Mouse (Mus musculus): ENCODE data around the gene Zfp385c. TPM values are rescaled to one million over a fixed set of nuclear protein-coding genes. Genes with fewer than 3 reads are reported as not detected.

The Zfp385c gene
- total RNA-seq, 2 experiments from 2014 or later, result not detected

GRCm38 (mm10) chr11:100719312-100719711, 27.1 kb upstream of the Zfp385c start:
- no peak for ATAC-seq (replicated peaks; ENCODE audit: low FRiP score, low TSS enrichment, poor library complexity, severe bottlenecking)

GRCm38 (mm10) chr11:100718866-100719265, 26.6 kb upstream of the Zfp385c start:
- ATAC-seq (replicated peaks; ENCODE audit: low FRiP score, low TSS enrichment, poor library complexity, severe bottlenecking), result no peak

GRCm38 (mm10) chr11:100718462-100718861, 26.2 kb upstream of the Zfp385c start:
- ATAC-seq (replicated peaks; ENCODE audit: low FRiP score, low TSS enrichment, poor library complexity, severe bottlenecking), result no peak

GRCm38 (mm10) chr11:100716649-100717048, 24.4 kb upstream of the Zfp385c start:
- ATAC-seq (replicated peaks; ENCODE audit: low FRiP score, low TSS enrichment, poor library complexity, severe bottlenecking), result no peak

GRCm38 (mm10) chr11:100714948-100715347, 22.7 kb upstream of the Zfp385c start:
- no peak for ATAC-seq (replicated peaks; ENCODE audit: low FRiP score, low TSS enrichment, poor library complexity, severe bottlenecking)

- peak; percentile 60 for ATAC-seq (replicated peaks; ENCODE audit: low FRiP score, low TSS enrichment, poor library complexity, severe bottlenecking)
Observed at GRCm38 (mm10) chr11:100714534-100714915, 22.3 kb upstream of the Zfp385c start.

- peak; percentile 79 for ATAC-seq (replicated peaks; ENCODE audit: low FRiP score, low TSS enrichment, poor library complexity, severe bottlenecking)
Observed at GRCm38 (mm10) chr11:100713735-100714533, 21.7 kb upstream of the Zfp385c start, which contains the start of gene Hspb9. TSS of gene Hspb9 (plus strand) at chr11:100713850.

GRCm38 (mm10) chr11:100713174-100713573, 20.9 kb upstream of the Zfp385c start:
- no peak for ATAC-seq (replicated peaks; ENCODE audit: low FRiP score, low TSS enrichment, poor library complexity, severe bottlenecking)

- ATAC-seq (replicated peaks; ENCODE audit: low FRiP score, low TSS enrichment, poor library complexity, severe bottlenecking), result peak; percentile 50
Observed at GRCm38 (mm10) chr11:100711783-100712615, 19.7 kb upstream of the Zfp385c start, which contains the start of gene Kat2a. TSS of gene Kat2a (minus strand) at chr11:100712465.

GRCm38 (mm10) chr11:100710977-100711376, 18.7 kb upstream of the Zfp385c start:
- no peak for ATAC-seq (replicated peaks; ENCODE audit: low FRiP score, low TSS enrichment, poor library complexity, severe bottlenecking)

- no peak for ATAC-seq (replicated peaks; ENCODE audit: low FRiP score, low TSS enrichment, poor library complexity, severe bottlenecking)
Observed at GRCm38 (mm10) chr11:100710528-100710927, 18.3 kb upstream of the Zfp385c start.

- no peak for ATAC-seq (replicated peaks; ENCODE audit: low FRiP score, low TSS enrichment, poor library complexity, severe bottlenecking)
Observed at GRCm38 (mm10) chr11:100709201-100709810, 17.1 kb upstream of the Zfp385c start.

- ATAC-seq (replicated peaks; ENCODE audit: low FRiP score, low TSS enrichment, poor library complexity, severe bottlenecking), result no peak
Observed at GRCm38 (mm10) chr11:100705095-100705747, 13.0 kb upstream of the Zfp385c start.

GRCm38 (mm10) chr11:100703851-100704531, 11.7 kb upstream of the Zfp385c start, which contains the start of gene Dhx58:
TSS of gene Dhx58 (minus strand) at chr11:100704271.
- peak; percentile 48 for ATAC-seq (replicated peaks; ENCODE audit: low FRiP score, low TSS enrichment, poor library complexity, severe bottlenecking)

GRCm38 (mm10) chr11:100703366-100703765, 11.1 kb upstream of the Zfp385c start:
- ATAC-seq (replicated peaks; ENCODE audit: low FRiP score, low TSS enrichment, poor library complexity, severe bottlenecking), result 0 out of 2 replicates have a peak, but pooled peaks have one; percentile 8

GRCm38 (mm10) chr11:100702906-100703305, 10.7 kb upstream of the Zfp385c start:
- peak; percentile 22 for ATAC-seq (replicated peaks; ENCODE audit: low FRiP score, low TSS enrichment, poor library complexity, severe bottlenecking)

GRCm38 (mm10) chr11:100702081-100702851, 10.0 kb upstream of the Zfp385c start:
- ATAC-seq (replicated peaks; ENCODE audit: low FRiP score, low TSS enrichment, poor library complexity, severe bottlenecking), result 0 out of 2 replicates have a peak, but pooled peaks have one; percentile 39

GRCm38 (mm10) chr11:100701301-100701700, 9.0 kb upstream of the Zfp385c start:
- no peak for ATAC-seq (replicated peaks; ENCODE audit: low FRiP score, low TSS enrichment, poor library complexity, severe bottlenecking)
